Mouse (Mus musculus): ENCODE data around the gene Slc25a39. TPM values are rescaled to one million over a fixed set of nuclear protein-coding genes. Genes with fewer than 3 reads are reported as not detected.

The Slc25a39 gene
- polyA plus RNA-seq, 1 experiment: 1,456 TPM

DNA sequence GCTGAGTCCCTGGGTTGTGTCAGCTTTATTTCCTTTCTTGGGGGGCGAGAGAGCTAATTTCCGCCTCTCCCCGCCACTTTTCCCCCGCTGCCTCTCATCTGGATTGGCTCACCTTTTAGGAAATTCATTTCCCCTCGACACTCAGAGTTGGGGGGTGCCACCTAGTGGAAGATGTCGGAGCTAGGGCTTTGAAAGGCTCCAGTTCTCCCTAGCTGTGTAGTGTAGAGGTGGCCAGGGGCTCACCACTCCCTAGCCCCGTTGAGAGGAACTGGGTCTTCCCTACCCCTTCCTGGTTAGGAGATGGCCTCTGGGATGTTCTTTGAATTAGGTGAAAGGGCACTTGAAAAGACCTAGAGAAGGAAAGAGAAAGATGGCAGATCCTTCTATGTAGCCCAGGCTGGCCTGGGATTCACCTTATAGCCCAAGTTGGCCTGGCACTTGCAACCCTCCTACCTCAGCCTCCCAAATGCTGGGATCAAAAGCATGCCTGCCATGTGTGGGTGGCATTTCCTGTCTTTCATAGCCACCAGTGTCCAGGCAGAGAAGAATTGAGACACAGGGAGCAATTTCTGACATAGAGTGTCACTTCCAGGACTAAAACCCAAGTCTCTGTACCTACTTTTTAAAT is 23.4 kb upstream of the Slc25a39 start:
- TF ChIP-seq POLR2A (IDR thresholded peaks at IDR 0.05; ENCODE audit: control insufficient read depth, low read depth, low read length) (no peak), CTCF (IDR thresholded peaks at IDR 0.05; ENCODE audit: control insufficient read depth, insufficient read depth, insufficient replicate concordance, low read depth, low read length) (peak; percentile 34; the same call in 1 of the 2 replicates)
- Histone ChIP-seq H3K4me3 (ENCODE audit: control insufficient read depth, low read depth, low read length) (peak overlapping the region; percentile 84), H3K27ac (ENCODE audit: control insufficient read depth, insufficient read depth, low read depth, low read length) (no peak overlapping the region; the same call in 1 of the 2 replicates)

DNA sequence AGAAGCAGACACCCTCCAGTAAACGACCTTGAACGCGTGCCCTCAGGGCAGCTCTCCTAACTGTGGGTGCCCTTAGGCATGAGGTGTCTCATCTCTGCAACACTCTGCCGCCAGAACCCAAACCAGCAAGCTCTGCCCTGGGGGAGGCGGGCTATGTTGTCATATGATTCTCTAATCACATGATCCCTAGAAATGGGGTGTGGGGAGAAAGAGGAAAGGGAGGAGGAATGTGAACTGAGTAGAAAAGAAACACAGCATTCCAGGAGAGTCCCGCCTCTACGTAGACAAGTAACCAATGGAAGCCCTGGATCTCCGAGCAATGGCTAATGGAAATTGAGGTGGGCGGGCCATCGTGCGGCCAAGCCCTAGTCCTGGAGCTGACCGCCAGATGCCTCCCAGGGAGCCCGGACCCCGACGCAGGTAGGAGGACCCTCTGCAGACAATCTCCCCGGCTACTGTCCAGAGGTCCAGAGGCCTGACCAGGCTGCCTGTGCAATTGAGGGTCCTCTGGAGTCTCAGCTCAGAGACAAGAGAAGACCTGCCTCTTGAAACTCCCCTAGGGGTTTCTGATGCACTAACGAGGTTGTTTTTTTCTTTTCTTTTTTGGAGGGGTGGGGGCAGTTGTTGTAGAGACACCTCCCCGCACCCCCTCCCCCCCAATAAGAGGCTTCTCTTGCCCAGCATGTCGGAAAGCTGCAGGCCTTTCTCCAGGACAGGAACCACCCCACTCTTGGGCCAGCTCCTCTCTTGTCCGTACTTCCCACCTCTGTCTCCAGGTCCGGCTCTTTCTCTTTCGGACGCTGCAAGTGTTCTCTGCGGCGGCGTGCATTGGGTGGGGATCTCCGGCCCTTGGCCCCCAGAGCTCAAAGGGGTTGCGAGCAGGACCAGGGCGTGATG is 22.6 kb upstream of the Slc25a39 start, which contains the start of gene Grn:
Grn (plus strand) TSS at position 195 of the 897 bp plus-strand sequence.
- TF ChIP-seq POLR2A (IDR thresholded peaks at IDR 0.05; ENCODE audit: control insufficient read depth, low read depth, low read length): peak; percentile 15; the same call in 1 of the 2 replicates
- TF ChIP-seq CTCF (IDR thresholded peaks at IDR 0.05; ENCODE audit: control insufficient read depth, insufficient read depth, insufficient replicate concordance, low read depth, low read length): no peak
- no peaks in the 10 kb centered on the region for H3K27me3 ChIP-seq (ENCODE audit: control insufficient read depth, insufficient read depth, low read length)

More for the DNA sequence above, 23.4 kb upstream of the Slc25a39 start:
- H3K27me3 ChIP-seq (ENCODE audit: control insufficient read depth, insufficient read depth, low read length): no peaks in the 10 kb centered on the region
- peaks cover 7% of the 10 kb centered on the region for H3K4me1 ChIP-seq (ENCODE audit: control insufficient read depth, insufficient read depth, low read length)
- H3K36me3 ChIP-seq (ENCODE audit: control insufficient read depth, insufficient read depth, low read length): no peaks in the 10 kb centered on the region

DNA sequence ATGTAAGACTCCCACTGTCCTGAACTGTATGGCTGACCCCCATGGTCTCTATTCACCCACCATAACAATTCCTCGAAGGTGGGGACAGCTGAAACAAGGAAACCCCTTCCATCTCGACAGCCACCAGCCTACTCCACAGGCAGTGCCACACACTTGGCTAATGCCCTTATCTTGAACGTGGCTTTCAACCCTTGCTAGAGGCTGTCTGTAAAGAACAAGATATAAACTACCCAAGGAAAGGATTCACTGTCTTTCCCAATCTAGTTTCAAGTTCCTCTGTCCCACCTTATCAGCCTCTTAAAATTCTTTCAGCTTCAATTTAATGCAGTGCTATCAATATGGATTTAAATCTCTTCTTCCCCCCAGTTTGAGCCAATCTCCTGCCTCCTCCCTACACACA is 21.8 kb upstream of the Slc25a39 start:
- no peak for TF ChIP-seq POLR2A (IDR thresholded peaks at IDR 0.05; ENCODE audit: control insufficient read depth, low read depth, low read length)

More for the DNA sequence above, 22.6 kb upstream of the Slc25a39 start, which contains the start of gene Grn:
- peak within 1 kb of the TSS; percentile 84 for H3K4me3 ChIP-seq (ENCODE audit: control insufficient read depth, low read depth, low read length)
- no peaks in the 10 kb centered on the region for H3K36me3 ChIP-seq (ENCODE audit: control insufficient read depth, insufficient read depth, low read length)
- peak within 1 kb of the TSS; percentile 68 for H3K27ac ChIP-seq (ENCODE audit: control insufficient read depth, insufficient read depth, low read depth, low read length)
- peaks cover 7% of the 10 kb centered on the region for H3K4me1 ChIP-seq (ENCODE audit: control insufficient read depth, insufficient read depth, low read length)

DNA sequence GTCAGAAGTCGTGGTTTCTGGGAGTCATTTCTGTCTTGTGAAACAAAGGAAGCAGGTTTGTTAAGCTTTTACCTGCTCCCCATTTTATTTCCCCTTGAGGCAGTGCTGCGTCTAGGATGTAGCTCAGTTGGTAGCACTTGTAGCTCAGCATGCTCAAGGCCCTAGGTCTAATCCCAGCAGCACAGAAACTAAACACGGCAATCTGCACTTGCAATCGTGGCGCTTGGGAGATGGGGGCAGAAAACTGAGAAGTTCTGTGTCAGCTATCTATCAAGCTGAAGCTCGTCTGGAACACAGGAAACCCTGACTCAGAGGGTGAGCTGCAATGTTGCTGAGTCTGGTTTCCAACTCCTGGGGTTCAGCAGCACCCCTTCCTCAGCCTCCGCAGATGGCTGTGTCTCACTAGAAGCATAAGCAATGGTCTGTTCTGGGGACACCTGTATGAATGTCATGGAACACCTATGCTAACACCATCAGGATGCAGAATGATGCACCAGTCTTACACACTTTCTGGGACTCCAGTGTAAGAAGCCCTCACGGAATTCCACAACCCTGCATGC is 21.3 kb upstream of the Slc25a39 start:
- no peaks in the 10 kb centered on the region for H3K36me3 ChIP-seq (ENCODE audit: control insufficient read depth, insufficient read depth, low read length)

More for the DNA sequence above, 21.8 kb upstream of the Slc25a39 start:
- Histone ChIP-seq H3K27me3 (ENCODE audit: control insufficient read depth, insufficient read depth, low read length) (no peaks in the 10 kb centered on the region), H3K4me1 (ENCODE audit: control insufficient read depth, insufficient read depth, low read length) (peaks cover 7% of the 10 kb centered on the region), H3K4me3 (ENCODE audit: control insufficient read depth, low read depth, low read length) (no peak overlapping the region; the same call in 1 of the 2 replicates), H3K27ac (ENCODE audit: control insufficient read depth, insufficient read depth, low read depth, low read length) (no peak overlapping the region), H3K36me3 (ENCODE audit: control insufficient read depth, insufficient read depth, low read length) (no peaks in the 10 kb centered on the region)

DNA sequence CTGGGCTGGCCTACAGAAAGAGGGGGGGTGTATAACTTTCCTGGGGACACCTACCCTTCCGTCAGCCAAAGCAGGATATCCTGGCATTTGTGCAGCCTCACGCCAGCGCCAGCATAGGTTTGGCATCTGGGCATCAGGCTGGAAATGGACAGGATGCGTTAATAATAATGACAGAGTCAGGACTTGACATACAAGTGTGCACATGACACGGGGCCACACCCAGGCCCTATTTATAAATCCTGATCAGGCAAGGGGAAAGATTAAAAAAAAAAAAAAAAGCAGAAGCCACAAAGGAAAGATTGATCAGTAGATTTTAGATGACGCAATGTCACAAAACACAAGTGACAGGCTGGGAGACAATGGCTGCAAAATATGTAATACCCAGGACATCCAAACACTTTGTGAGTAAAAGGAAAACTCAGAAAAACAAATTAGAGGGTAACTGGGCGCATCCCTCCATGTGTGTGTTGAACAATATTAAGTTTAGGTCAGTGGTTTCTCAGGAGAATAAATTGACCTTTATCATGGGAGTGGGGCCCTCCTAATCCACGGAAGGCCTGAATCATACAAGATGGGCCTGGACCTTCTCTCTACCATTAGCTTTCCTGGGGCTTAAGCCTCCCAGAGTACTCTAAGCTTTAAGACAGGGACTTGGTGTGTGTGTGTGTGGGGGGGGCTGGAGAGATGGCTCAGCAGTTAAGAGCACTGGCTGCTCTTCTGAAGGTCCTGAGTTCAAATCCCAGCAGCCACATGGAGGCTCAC is 18.0 kb upstream of the Slc25a39 start:
- Histone ChIP-seq H3K4me1 (ENCODE audit: control insufficient read depth, insufficient read depth, low read length) (peaks cover 7% of the 10 kb centered on the region), H3K36me3 (ENCODE audit: control insufficient read depth, insufficient read depth, low read length) (no peaks in the 10 kb centered on the region), H3K27ac (ENCODE audit: control insufficient read depth, insufficient read depth, low read depth, low read length) (no peak overlapping the region), H3K27me3 (ENCODE audit: control insufficient read depth, insufficient read depth, low read length) (no peaks in the 10 kb centered on the region), H3K4me3 (ENCODE audit: control insufficient read depth, low read depth, low read length) (no peak overlapping the region)
- TF ChIP-seq POLR2A (IDR thresholded peaks at IDR 0.05; ENCODE audit: control insufficient read depth, low read depth, low read length) (no peak), CTCF (IDR thresholded peaks at IDR 0.05; ENCODE audit: control insufficient read depth, insufficient read depth, insufficient replicate concordance, low read depth, low read length) (no peak)

More for the DNA sequence above, 21.3 kb upstream of the Slc25a39 start:
- Histone ChIP-seq H3K4me1 (ENCODE audit: control insufficient read depth, insufficient read depth, low read length) (peaks cover 7% of the 10 kb centered on the region), H3K27me3 (ENCODE audit: control insufficient read depth, insufficient read depth, low read length) (no peaks in the 10 kb centered on the region), H3K27ac (ENCODE audit: control insufficient read depth, insufficient read depth, low read depth, low read length) (no peak overlapping the region), H3K4me3 (ENCODE audit: control insufficient read depth, low read depth, low read length) (no peak overlapping the region)
- TF ChIP-seq CTCF (IDR thresholded peaks at IDR 0.05; ENCODE audit: control insufficient read depth, insufficient read depth, insufficient replicate concordance, low read depth, low read length): no peak
- TF ChIP-seq POLR2A (IDR thresholded peaks at IDR 0.05; ENCODE audit: control insufficient read depth, low read depth, low read length): no peak

DNA sequence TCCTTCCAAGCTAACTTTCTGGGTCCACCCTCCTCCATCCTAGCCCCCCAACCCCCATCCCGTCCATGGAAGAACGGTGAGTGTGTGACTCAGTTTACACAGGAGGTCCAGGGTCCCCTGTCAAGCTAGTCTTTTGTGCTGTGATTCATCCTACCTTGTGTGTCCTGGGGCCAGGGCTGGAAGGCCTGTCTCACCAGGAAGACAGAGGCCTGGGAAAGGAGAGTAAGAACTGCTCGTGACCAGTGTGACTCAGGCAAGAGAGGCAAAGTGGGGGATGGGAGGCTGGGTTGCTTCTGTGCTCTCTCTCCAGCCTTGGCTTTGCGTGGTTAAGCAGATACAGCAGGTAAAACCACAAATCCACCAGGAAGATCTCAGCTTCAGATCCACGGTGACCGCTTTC is 16.9 kb upstream of the Slc25a39 start:
- Histone ChIP-seq H3K27me3 (ENCODE audit: control insufficient read depth, insufficient read depth, low read length) (no peaks in the 10 kb centered on the region), H3K4me3 (ENCODE audit: control insufficient read depth, low read depth, low read length) (no peak overlapping the region), H3K27ac (ENCODE audit: control insufficient read depth, insufficient read depth, low read depth, low read length) (no peak overlapping the region), H3K36me3 (ENCODE audit: control insufficient read depth, insufficient read depth, low read length) (no peaks in the 10 kb centered on the region), H3K4me1 (ENCODE audit: control insufficient read depth, insufficient read depth, low read length) (no peaks in the 10 kb centered on the region)
- TF ChIP-seq POLR2A (IDR thresholded peaks at IDR 0.05; ENCODE audit: control insufficient read depth, low read depth, low read length) (no peak), CTCF (IDR thresholded peaks at IDR 0.05; ENCODE audit: control insufficient read depth, insufficient read depth, insufficient replicate concordance, low read depth, low read length) (no peak)

Measured in testis, adult 2 months (tissue).